Mouse (Mus musculus) ES-CJ7 (cell line): Measurements from ENCODE around the gene Colgalt1.

Experiments
- DNase-seq: peaks from one replicate; pipeline ENCODE4 v3.0.0; 2011; ENCODE audit warnings: low read depth, low spot score

Colgalt1 gene

GRCm38 (mm10) chr8:71628396-71629095 is 17.7 kb downstream of the Colgalt1 start:
- DNase-seq, result no peak

- DNase-seq, result peak; percentile 96
Observed at GRCm38 (mm10) chr8:71629096-71629697, 18.4 kb downstream of the Colgalt1 start.

DNA sequence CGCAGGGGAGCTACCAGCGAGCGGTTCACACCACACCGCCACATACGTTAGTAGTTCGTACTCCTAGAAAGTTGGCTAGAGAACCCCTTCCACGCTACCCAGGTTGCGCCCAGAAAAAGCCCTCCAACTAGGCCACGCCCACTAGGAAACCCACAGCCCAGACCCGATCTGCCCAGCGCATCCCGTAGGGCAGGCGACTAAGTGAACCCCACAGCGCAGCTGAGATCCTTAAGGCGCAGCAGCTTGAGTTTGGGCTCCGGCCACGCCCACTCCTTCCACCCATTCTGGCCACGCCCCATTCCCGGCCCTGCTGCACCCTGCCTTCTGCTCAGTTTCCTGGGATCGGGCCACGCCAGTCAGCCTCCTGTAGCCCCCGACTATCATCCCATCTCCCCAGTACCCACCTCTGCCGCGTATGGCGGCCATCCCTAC is 19.0 kb downstream of the Colgalt1 start:
- DNase-seq, result peak; percentile 91

DNA sequence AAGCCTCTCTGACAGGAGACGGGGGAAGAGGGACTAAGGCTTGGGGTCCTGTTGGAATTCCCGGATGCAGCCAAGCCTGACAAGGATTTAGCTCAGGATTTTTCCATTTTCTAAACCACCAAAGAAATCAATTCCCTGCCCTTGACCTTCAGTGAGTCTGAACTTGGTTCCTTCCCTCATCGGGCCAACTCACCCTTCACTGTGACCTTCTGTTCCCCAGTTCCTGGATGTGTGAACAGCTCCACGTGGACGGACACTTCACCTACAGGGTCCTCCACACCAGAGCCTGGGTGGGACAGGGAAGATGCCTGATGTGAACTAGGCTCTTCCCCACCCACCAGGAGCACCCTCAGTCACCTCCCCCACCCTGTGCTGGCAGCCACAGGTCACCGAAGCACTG is 20.0 kb downstream of the Colgalt1 start:
- peak; percentile 55 for DNase-seq

GRCm38 (mm10) chr8:71631897-71632296 is 21.1 kb downstream of the Colgalt1 start:
- no peak for DNase-seq

- peak; percentile 84 for DNase-seq
Observed at GRCm38 (mm10) chr8:71633164-71633563, 22.4 kb downstream of the Colgalt1 start.

- peak; percentile 83 for DNase-seq
Observed at GRCm38 (mm10) chr8:71633981-71634667, 23.3 kb downstream of the Colgalt1 start.

GRCm38 (mm10) chr8:71637149-71638095 is 26.6 kb downstream of the Colgalt1 start:
- DNase-seq, result no peak

DNA sequence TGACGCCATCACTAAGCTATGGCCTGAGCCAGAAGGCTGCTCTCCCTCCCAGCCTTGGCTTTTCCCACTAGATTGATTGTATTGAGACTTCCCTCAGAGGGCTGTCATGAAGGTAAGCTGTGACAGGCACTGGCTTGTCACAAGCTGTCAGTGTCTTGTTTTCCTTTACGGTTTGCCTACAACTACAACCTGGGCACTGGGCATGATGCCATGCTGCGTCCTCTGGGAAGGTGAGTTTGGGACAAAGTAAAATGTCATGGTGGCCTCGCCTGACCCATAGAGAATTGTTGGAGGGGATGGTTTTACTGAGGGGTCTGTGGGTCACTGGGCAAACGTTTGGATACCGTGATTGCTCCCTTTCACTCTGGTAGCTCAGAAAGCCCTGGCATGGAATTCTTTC is 27.5 kb downstream of the Colgalt1 start:
- DNase-seq, result no peak

- no peak for DNase-seq
Observed at GRCm38 (mm10) chr8:71639318-71639717, 28.5 kb downstream of the Colgalt1 start.

- DNase-seq, result no peak
Observed at GRCm38 (mm10) chr8:71645510-71645909, 34.7 kb downstream of the Colgalt1 start.

GRCm38 (mm10) chr8:71654600-71654999 is 43.8 kb downstream of the Colgalt1 start:
- peak; percentile 77 for DNase-seq

DNA sequence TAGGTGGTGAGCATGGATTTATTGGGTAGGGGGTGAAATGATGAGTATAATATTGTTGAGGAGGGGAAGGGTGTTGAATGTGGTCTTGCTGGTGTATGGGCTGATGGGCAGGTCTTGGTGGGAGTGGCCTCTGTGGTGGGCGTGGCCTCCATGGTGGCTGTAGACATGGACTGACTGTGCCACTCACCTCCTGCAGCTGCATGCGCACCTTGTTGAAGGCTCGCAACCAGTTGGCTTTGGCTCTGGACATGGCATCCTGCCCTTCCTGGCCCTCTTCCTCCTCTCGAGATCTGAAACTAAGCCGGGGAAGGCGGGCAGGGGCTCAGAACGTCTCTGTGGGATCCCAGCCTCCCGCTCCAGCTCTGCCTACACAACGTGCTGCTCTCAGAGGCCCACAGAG is 47.0 kb downstream of the Colgalt1 start:
- no peak for DNase-seq

- no peak for DNase-seq
Observed at GRCm38 (mm10) chr8:71658515-71659049, 47.8 kb downstream of the Colgalt1 start.

DNA sequence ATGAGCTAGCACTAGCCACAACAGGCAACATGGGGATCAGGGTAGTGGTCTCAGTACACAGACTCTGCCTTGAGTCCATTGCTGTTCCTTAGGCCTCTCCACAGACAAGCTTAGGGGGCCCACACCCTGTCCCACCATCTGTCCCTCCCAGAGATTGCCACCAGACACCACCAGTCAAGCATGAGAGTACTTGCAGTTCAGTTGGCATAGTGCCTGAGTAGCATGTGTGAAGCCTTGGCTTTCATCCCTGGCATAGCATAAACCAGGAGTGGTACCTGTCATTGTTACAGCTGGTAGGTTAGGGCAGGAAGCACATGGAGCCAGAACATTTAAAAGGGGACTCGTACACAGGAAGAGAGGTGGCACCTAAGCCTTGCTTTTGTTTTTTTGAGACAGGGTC is 49.0 kb downstream of the Colgalt1 start:
- DNase-seq, result no peak

- peak; percentile 94 for DNase-seq
Observed at GRCm38 (mm10) chr8:71660325-71661120, 49.7 kb downstream of the Colgalt1 start.

- peak; percentile 98 for DNase-seq
Observed at GRCm38 (mm10) chr8:71665331-71666130, 54.7 kb downstream of the Colgalt1 start.

- DNase-seq, result no peak
Observed at GRCm38 (mm10) chr8:71666855-71667254, 56.1 kb downstream of the Colgalt1 start.

- no peak for DNase-seq
Observed at GRCm38 (mm10) chr8:71667256-71667655, 56.5 kb downstream of the Colgalt1 start.
